Mouse (Mus musculus) stomach, postnatal 0 days (tissue): Measurements from ENCODE around the gene Prpf40b. TPM values are rescaled to one million over a fixed set of nuclear protein-coding genes. Genes with fewer than 3 reads are reported as not detected.
"Not testable (repeated sequence)": the region's sequence is repeated elsewhere in the genome, so short reads cannot be mapped to it uniquely, and the experiment has no call there.

Source experiments
- ATAC-seq: fragments of 200-750 bp; cut with Nextera tagmentation; 2 replicates; pipeline ENCODE4 v1.8.0; 2017; ENCODE audit not compliant: low FRiP score, low TSS enrichment
- DNase-seq: peaks from one replicate; pipeline ENCODE4 v3.0.0-alpha.2; 2016; ENCODE audit warnings: low spot score
- H3K27ac ChIP-seq: fragments of 300-500 bp; sonication (generic); replicated peaks from 2 replicates; pipeline ENCODE4 v1.5.1; 2014; ENCODE audit warnings: mild to moderate bottlenecking, control low read depth
- H3K27me3 ChIP-seq: fragments of 300-500 bp; sonication (generic); 2 replicates; pipeline ENCODE4 v1.6.1; 2014; ENCODE audit warnings: low read length; ENCODE audit not compliant: control insufficient read depth, insufficient read depth
- H3K36me3 ChIP-seq: fragments of 300-500 bp; sonication (generic); 2 replicates; pipeline ENCODE4 v1.6.1; 2014; ENCODE audit warnings: low read length, mixed read lengths; ENCODE audit not compliant: control insufficient read depth, insufficient read depth
- H3K4me1 ChIP-seq: fragments of 300-500 bp; sonication (generic); replicated peaks from 2 replicates; pipeline ENCODE4 v1.6.1; 2014; ENCODE audit warnings: antibody characterized with exemption; ENCODE audit not compliant: control insufficient read depth, insufficient read depth
- H3K4me2 ChIP-seq: fragments of 300-500 bp; sonication (generic); replicated peaks from 2 replicates; pipeline ENCODE4 v1.6.1; 2014; ENCODE audit warnings: low read depth, mild to moderate bottlenecking, control low read depth, moderate library complexity
- H3K4me3 ChIP-seq: fragments of 300-500 bp; sonication (generic); 2 replicates; pipeline ENCODE4 v1.5.1; 2014; ENCODE audit warnings: low read depth, low read length, control low read depth
- H3K9ac ChIP-seq: fragments of 300-500 bp; sonication (generic); 2 replicates; pipeline ENCODE4 v1.6.1; 2014; ENCODE audit warnings: mild to moderate bottlenecking, low read length, control low read depth, mixed read lengths
- H3K9me3 ChIP-seq: fragments of 300-500 bp; sonication (generic); 2 replicates; pipeline ENCODE4 v1.6.1; 2016; ENCODE audit warnings: low read length; ENCODE audit not compliant: control insufficient read depth
- CTCF ChIP-seq: IDR thresholded peaks from 2 replicates; pipeline ENCODE4 v1.5.1; 2016; ENCODE audit warnings: antibody characterized with exemption, low read depth, mild to moderate bottlenecking, moderate library complexity
- EP300 ChIP-seq: optimal IDR thresholded peaks from 2 replicates; pipeline ENCODE3; 2016; ENCODE audit warnings: antibody characterized with exemption
- WGBS: fragments of 180-500 bp; shearing (Covaris S2); extraction: QIAGEN DNeasy Blood & Tissue Kit; methylation state at CpG from one replicate; pipeline ENCODE4 v1.1.7; 2014; 5-methylcytosine and 5-hydroxymethylcytosine counted together
- polyA plus RNA-seq: library from polyadenylated mRNA; unstranded; fragments of >200 nt; fragmentation: Nextera tagmentation; extraction: Ambion mirVana; gene quantifications from 2 replicates; pipeline ENCODE4 v1.2.1, GENCODE M21; 2015

The Prpf40b gene
- polyA plus RNA-seq, result 16.1 and 18.3 TPM in 2 replicates

GRCm38 (mm10) chr15:99294813-99295374 is at the start of gene Prpf40b:
TSS of gene Prpf40b (plus strand) at chr15:99295087.
- peak; percentile 96 for ATAC-seq
- TF ChIP-seq CTCF, result peak; percentile 66
- no peak for TF ChIP-seq EP300
- Histone ChIP-seq H3K9me3 (no peaks in the 10 kb centered on the region), H3K36me3 (no peaks in the 10 kb centered on the region), H3K4me2 (peak within 1 kb of the TSS; percentile 73), H3K27me3 (no peaks in the 10 kb centered on the region), H3K27ac (peak within 1 kb of the TSS; percentile 85), H3K4me3 (peak within 1 kb of the TSS; percentile 62), H3K9ac (peak within 1 kb of the TSS; percentile 61), H3K4me1 (no peaks in the 10 kb centered on the region)
- DNase-seq, result peak; percentile 92
- WGBS, result under 1% methylated on average over 47 of the region's 64 CpGs

- H3K36me3 ChIP-seq, result peaks cover 27% of the 10 kb centered on the region; the same call in 1 of the 2 replicates
- DNase-seq, H3K4me2 ChIP-seq, H3K9me3 ChIP-seq, ATAC-seq, H3K9ac ChIP-seq, H3K4me3 ChIP-seq, H3K27me3 ChIP-seq, H3K4me1 ChIP-seq, H3K27ac ChIP-seq: not testable (repeated sequence)
- WGBS, result 88% methylated on average over 6 of the region's 6 CpGs
Measured at GRCm38 (mm10) chr15:99246736-99247135, 48.2 kb upstream of the Prpf40b start.

GRCm38 (mm10) chr15:99248972-99249371 is 45.9 kb upstream of the Prpf40b start:
- ATAC-seq (no peak), DNase-seq (no peak)
- Histone ChIP-seq H3K9ac (no peak overlapping the region), H3K27me3 (no peaks in the 10 kb centered on the region), H3K4me1 (no peaks in the 10 kb centered on the region), H3K9me3 (no peaks in the 10 kb centered on the region), H3K4me2 (no peak overlapping the region), H3K27ac (no peak overlapping the region), H3K4me3 (no peak overlapping the region), H3K36me3 (peaks cover 22% of the 10 kb centered on the region; the same call in 1 of the 2 replicates)
- no peak for TF ChIP-seq CTCF
- TF ChIP-seq EP300, result no peak
- WGBS, result 83% methylated on average over 9 of the region's 9 CpGs

GRCm38 (mm10) chr15:99249938-99250337 is 44.9 kb upstream of the Prpf40b start:
- Histone ChIP-seq H3K4me3 (no peak overlapping the region), H3K9ac (no peak overlapping the region), H3K27me3 (no peaks in the 10 kb centered on the region), H3K4me2 (no peak overlapping the region), H3K4me1 (no peaks in the 10 kb centered on the region), H3K9me3 (no peaks in the 10 kb centered on the region), H3K36me3 (peaks cover 14% of the 10 kb centered on the region; the same call in 1 of the 2 replicates), H3K27ac (no peak overlapping the region)
- 94% methylated on average over 11 of the region's 11 CpGs for WGBS
- DNase-seq, result no peak
- TF ChIP-seq CTCF (no peak), EP300 (no peak)
- ATAC-seq, result no peak

GRCm38 (mm10) chr15:99251111-99251510 is 43.8 kb upstream of the Prpf40b start:
- DNase-seq, H3K27ac ChIP-seq, H3K9me3 ChIP-seq, H3K4me1 ChIP-seq, H3K27me3 ChIP-seq: not testable (repeated sequence)
- ATAC-seq, result 0 out of 2 replicates have a peak, but pooled peaks have one; percentile 2
- H3K36me3 ChIP-seq, result peaks cover 11% of the 10 kb centered on the region; the same call in 1 of the 2 replicates
- peak overlapping the region; percentile 57 for H3K4me3 ChIP-seq
- H3K4me2 ChIP-seq, result peak overlapping the region; percentile 55
- H3K9ac ChIP-seq, result peak overlapping the region; percentile 50; the same call in 1 of the 2 replicates
- 2% methylated on average over 14 of the region's 15 CpGs for WGBS

- Histone ChIP-seq H3K4me2 (peak within 1 kb of the TSS; percentile 77), H3K9me3 (no peaks in the 10 kb centered on the region), H3K36me3 (peaks cover 8% of the 10 kb centered on the region; the same call in 1 of the 2 replicates), H3K9ac (peak within 1 kb of the TSS; percentile 70), H3K27me3 (no peaks in the 10 kb centered on the region), H3K27ac (peak within 1 kb of the TSS; percentile 99), H3K4me3 (peak within 1 kb of the TSS; percentile 57), H3K4me1 (no peaks in the 10 kb centered on the region)
- DNase-seq, result peak; percentile 97
- TF ChIP-seq CTCF (no peak; the same call in 1 of the 2 replicates), EP300 (peak; percentile 86)
- WGBS, result under 1% methylated on average over 52 of the region's 52 CpGs
- peak; percentile 96 for ATAC-seq
Measured at GRCm38 (mm10) chr15:99251626-99252380, 43.1 kb upstream of the Prpf40b start, which contains the start of gene Mcrs1. TSS of gene Mcrs1 (minus strand) at chr15:99251961.
